Mouse (Mus musculus) kidney, embryonic 16.5 days (tissue): ENCODE data around the gene Olfr520. TPM values are rescaled to one million over a fixed set of nuclear protein-coding genes. Genes with fewer than 3 reads are reported as not detected.
"Not testable (repeated sequence)": the region's sequence is repeated elsewhere in the genome, so short reads cannot be mapped to it uniquely, and the experiment has no call there.

Source experiments
- ATAC-seq: fragments of 200-750 bp; cut with Nextera tagmentation; 2 replicates; pipeline ENCODE4 v1.8.0; 2017; ENCODE audit warnings: moderate TSS enrichment; ENCODE audit not compliant: low FRiP score, low TSS enrichment
- H3K27ac ChIP-seq: fragments of 300-500 bp; sonication (generic); 2 replicates; pipeline ENCODE4 v1.5.1; 2014; ENCODE audit warnings: low read length
- H3K27me3 ChIP-seq: fragments of 300-500 bp; sonication (generic); 2 replicates; pipeline ENCODE4 v1.6.1; 2014; ENCODE audit warnings: low read length, control low read depth, mixed read lengths; ENCODE audit not compliant: insufficient read depth
- H3K36me3 ChIP-seq: fragments of 300-500 bp; sonication (generic); 2 replicates; pipeline ENCODE4 v1.6.1; 2014; ENCODE audit warnings: low read length, control low read depth, mixed read lengths; ENCODE audit not compliant: insufficient read depth
- H3K4me1 ChIP-seq: fragments of 300-500 bp; sonication (generic); 2 replicates; pipeline ENCODE4 v1.6.1; 2014; ENCODE audit warnings: low read length, control low read depth, mixed read lengths; ENCODE audit not compliant: insufficient read depth
- H3K4me2 ChIP-seq: fragments of 300-500 bp; sonication (generic); replicated peaks from 2 replicates; pipeline ENCODE4 v1.6.1; 2014; ENCODE audit warnings: low read depth, low read length
- H3K4me3 ChIP-seq: fragments of 300-500 bp; sonication (generic); 2 replicates; pipeline ENCODE4 v1.5.1; 2014; ENCODE audit warnings: mild to moderate bottlenecking, low read length
- H3K9ac ChIP-seq: fragments of 300-500 bp; sonication (generic); replicated peaks from 2 replicates; pipeline ENCODE4 v1.6.1; 2014; ENCODE audit warnings: low read length
- H3K9me3 ChIP-seq: fragments of 300-500 bp; sonication (generic); 2 replicates; pipeline ENCODE4 v1.6.1; 2016; ENCODE audit warnings: low read length, control low read depth
- WGBS: fragments of 180-500 bp; shearing (Covaris S2); extraction: QIAGEN DNeasy Blood & Tissue Kit; methylation state at CpG from one replicate; pipeline ENCODE4 v1.1.7; 2014; 5-methylcytosine and 5-hydroxymethylcytosine counted together
- polyA plus RNA-seq: library from polyadenylated mRNA; unstranded; fragments of >200 nt; fragmentation: Nextera tagmentation; extraction: Ambion mirVana; gene quantifications from 2 replicates; pipeline ENCODE4 v1.2.1, GENCODE M21; 2015

Olfr520 gene
- polyA plus RNA-seq, result not detected in 2 replicates

GRCm38 (mm10) chr7:99729973-99730372 is at the start of gene Olfr520:
Gene Olfr520 (plus strand): TSS chr7:99730273.
- no peak within 1 kb of the TSS for H3K27ac ChIP-seq
- H3K36me3 ChIP-seq, result no peaks in the 10 kb centered on the region
- no peak within 1 kb of the TSS for H3K4me3 ChIP-seq
- H3K9me3 ChIP-seq, result peaks cover 2% of the 10 kb centered on the region
- ATAC-seq, result no peak
- 86% methylated on average over 2 of the region's 2 CpGs for WGBS
- no peak within 1 kb of the TSS for H3K4me2 ChIP-seq
- no peaks in the 10 kb centered on the region for H3K4me1 ChIP-seq
- no peaks in the 10 kb centered on the region for H3K27me3 ChIP-seq
- H3K9ac ChIP-seq, result no peak within 1 kb of the TSS

DNA sequence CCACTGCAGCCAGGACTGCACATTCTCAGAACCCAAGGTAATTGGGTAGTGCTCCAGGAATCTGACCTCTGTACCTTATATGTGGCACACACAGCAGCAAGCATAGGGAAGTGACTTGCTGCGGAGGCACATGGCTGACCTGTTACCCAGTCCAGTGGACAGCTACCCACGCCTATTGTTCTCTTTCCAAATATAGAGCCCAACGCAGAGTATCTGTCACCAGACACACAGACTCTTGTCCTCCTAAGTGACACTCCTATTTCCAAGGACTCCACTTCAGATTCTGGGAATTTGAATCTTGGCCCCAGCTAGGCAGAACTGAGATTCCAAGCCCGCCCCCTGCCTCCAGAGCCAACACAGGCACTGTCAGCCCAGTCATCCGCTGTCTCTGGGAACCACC is 49.3 kb upstream of the Olfr520 start:
- no peak overlapping the region for H3K4me3 ChIP-seq
- 69% methylated on average over 5 of the region's 5 CpGs for WGBS
- no peaks in the 10 kb centered on the region for H3K36me3 ChIP-seq
- H3K27me3 ChIP-seq, result no peaks in the 10 kb centered on the region
- H3K9me3 ChIP-seq, result no peaks in the 10 kb centered on the region
- H3K4me1 ChIP-seq, result no peaks in the 10 kb centered on the region
- ATAC-seq, result no peak
- H3K27ac ChIP-seq, result no peak overlapping the region
- H3K4me2 ChIP-seq, result no peak overlapping the region
- no peak overlapping the region for H3K9ac ChIP-seq

DNA sequence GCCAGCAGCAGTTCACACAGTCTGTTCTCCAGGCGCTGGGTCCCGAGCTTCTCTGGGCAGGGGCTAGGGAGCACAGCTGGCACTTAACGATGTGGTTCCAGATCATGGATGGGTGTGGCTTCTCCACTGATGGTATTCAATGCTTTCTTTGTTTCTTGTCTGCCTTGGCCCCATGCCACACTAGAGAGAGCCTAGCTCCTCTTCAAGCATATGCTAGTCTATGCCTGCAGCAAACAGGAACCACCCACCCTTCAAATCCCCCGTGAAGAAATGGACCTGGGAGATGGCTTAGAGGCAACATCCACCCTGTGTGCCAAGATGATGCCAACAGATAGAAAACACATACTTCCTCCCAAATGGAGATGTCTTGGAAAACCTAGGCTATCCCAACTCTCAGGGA is 46.0 kb upstream of the Olfr520 start:
- H3K4me1 ChIP-seq, result no peaks in the 10 kb centered on the region
- H3K4me3 ChIP-seq, result no peak overlapping the region
- H3K9me3 ChIP-seq, result no peaks in the 10 kb centered on the region
- ATAC-seq, result no peak
- H3K27me3 ChIP-seq, result no peaks in the 10 kb centered on the region
- WGBS, result 60% methylated on average over 4 of the region's 4 CpGs
- no peak overlapping the region for H3K4me2 ChIP-seq
- H3K27ac ChIP-seq, result no peak overlapping the region
- H3K36me3 ChIP-seq, result no peaks in the 10 kb centered on the region
- H3K9ac ChIP-seq, result no peak overlapping the region

GRCm38 (mm10) chr7:99690819-99691218 is 39.3 kb upstream of the Olfr520 start:
- Histone ChIP-seq H3K4me2 (no peak overlapping the region), H3K27ac (no peak overlapping the region), H3K4me1 (no peaks in the 10 kb centered on the region), H3K9ac (no peak overlapping the region), H3K4me3 (no peak overlapping the region), H3K27me3 (no peaks in the 10 kb centered on the region), H3K36me3 (no peaks in the 10 kb centered on the region), H3K9me3 (no peaks in the 10 kb centered on the region)
- 72% methylated on average over 7 of the region's 7 CpGs for WGBS
- no peak for ATAC-seq

DNA sequence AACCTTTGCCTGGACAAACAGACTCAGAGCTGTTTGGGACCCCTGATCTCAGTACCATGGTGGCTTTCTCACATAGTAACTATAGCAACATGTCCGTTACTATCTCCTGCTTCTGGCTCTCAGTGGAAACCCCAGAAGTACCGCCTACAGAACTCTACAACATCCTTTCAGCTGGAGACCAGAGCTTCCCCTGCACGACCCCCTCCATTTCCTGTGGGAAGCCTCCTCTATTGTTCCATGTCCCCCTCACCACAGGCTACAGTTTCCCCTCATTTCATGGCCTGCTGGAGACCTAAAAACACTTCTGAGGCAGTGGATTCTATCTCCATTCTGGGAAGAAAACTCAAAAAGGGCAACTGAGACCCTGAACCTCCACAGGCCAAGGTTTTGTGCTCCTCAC is 37.7 kb upstream of the Olfr520 start:
- no peak overlapping the region for H3K9ac ChIP-seq
- H3K9me3 ChIP-seq, result no peaks in the 10 kb centered on the region
- H3K4me1 ChIP-seq, result no peaks in the 10 kb centered on the region
- H3K27ac ChIP-seq, result no peak overlapping the region
- 42% methylated on average over 3 of the region's 3 CpGs for WGBS
- ATAC-seq, result no peak
- H3K36me3 ChIP-seq, result no peaks in the 10 kb centered on the region
- no peak overlapping the region for H3K4me2 ChIP-seq
- H3K4me3 ChIP-seq, result no peak overlapping the region
- no peaks in the 10 kb centered on the region for H3K27me3 ChIP-seq

DNA sequence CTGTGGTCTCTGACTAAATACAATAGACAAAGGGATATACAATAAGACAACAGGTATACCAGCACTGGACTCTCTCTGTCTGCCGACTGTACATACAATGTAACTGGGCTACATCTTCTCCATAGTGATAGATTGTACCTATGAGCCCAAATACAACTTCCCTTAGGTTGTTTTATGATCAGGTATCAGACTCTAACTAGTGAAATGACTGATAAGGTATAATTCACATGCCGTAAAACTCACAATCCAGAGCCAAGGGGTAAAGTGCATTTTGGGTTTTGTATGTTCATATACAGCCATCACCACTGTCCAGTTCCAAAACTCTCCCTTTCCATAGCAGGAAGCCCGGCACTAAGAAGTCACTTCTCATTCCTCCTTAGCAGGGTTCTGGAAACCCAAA is 36.7 kb upstream of the Olfr520 start:
- Histone ChIP-seq H3K9me3 (no peaks in the 10 kb centered on the region), H3K4me1 (no peaks in the 10 kb centered on the region), H3K27ac (no peak overlapping the region), H3K27me3 (no peaks in the 10 kb centered on the region), H3K4me2 (no peak overlapping the region), H3K4me3 (no peak overlapping the region), H3K36me3 (no peaks in the 10 kb centered on the region), H3K9ac (no peak overlapping the region)
- ATAC-seq, result no peak
- WGBS, result 96% methylated on average over 3 of the region's 3 CpGs

- H3K4me3 ChIP-seq, result no peak overlapping the region
- no peak overlapping the region for H3K4me2 ChIP-seq
- H3K27me3 ChIP-seq, result no peaks in the 10 kb centered on the region
- H3K9me3 ChIP-seq, result no peaks in the 10 kb centered on the region
- no peaks in the 10 kb centered on the region for H3K4me1 ChIP-seq
- H3K9ac ChIP-seq, result no peak overlapping the region
- H3K36me3 ChIP-seq, result no peaks in the 10 kb centered on the region
- ATAC-seq, result no peak
- 82% methylated on average over 3 of the region's 3 CpGs for WGBS
- H3K27ac ChIP-seq, result no peak overlapping the region
Observed at GRCm38 (mm10) chr7:99693976-99694375, 36.1 kb upstream of the Olfr520 start.

GRCm38 (mm10) chr7:99694424-99694823 is 35.6 kb upstream of the Olfr520 start:
- H3K9me3 ChIP-seq, H3K4me2 ChIP-seq, H3K27me3 ChIP-seq, H3K4me3 ChIP-seq, H3K27ac ChIP-seq, H3K36me3 ChIP-seq, H3K9ac ChIP-seq, ATAC-seq, H3K4me1 ChIP-seq: not testable (repeated sequence)
- 64% methylated on average over 5 of the region's 5 CpGs for WGBS

GRCm38 (mm10) chr7:99695471-99696057 is 34.5 kb upstream of the Olfr520 start:
- no peak for ATAC-seq
- Histone ChIP-seq H3K4me2 (no peak overlapping the region), H3K36me3 (no peaks in the 10 kb centered on the region), H3K4me1 (0 out of 2 replicates have a peak, but pooled peaks cover 7% of the 10 kb centered on the region), H3K4me3 (no peak overlapping the region), H3K9ac (no peak overlapping the region), H3K27me3 (no peaks in the 10 kb centered on the region), H3K9me3 (no peaks in the 10 kb centered on the region), H3K27ac (no peak overlapping the region)
- 93% methylated on average over 8 of the region's 8 CpGs for WGBS

DNA sequence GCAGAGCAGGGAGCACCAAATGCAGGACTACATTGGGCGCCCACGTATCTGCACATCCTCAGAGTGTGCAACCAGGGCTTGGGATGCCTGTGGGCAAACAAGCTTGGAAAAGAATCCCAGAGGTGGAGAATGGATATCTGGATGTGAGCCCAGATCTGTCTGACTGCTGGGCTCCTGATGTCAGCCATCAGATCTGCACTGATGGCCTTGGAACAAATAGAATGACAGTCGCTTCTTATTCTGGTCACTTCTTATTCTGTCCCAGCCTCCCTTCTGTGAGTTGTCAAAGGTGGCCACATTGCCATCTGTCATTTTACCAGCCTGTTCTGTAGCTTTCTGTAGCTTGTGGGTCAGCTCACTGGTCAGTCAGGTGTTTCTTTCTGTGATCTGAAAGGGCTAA is 31.5 kb upstream of the Olfr520 start:
- Histone ChIP-seq H3K4me3 (no peak overlapping the region), H3K4me1 (peaks cover 11% of the 10 kb centered on the region; the same call in 1 of the 2 replicates), H3K9ac (no peak overlapping the region), H3K9me3 (no peaks in the 10 kb centered on the region), H3K36me3 (no peaks in the 10 kb centered on the region), H3K27ac (no peak overlapping the region), H3K27me3 (no peaks in the 10 kb centered on the region), H3K4me2 (no peak overlapping the region)
- WGBS, result 91% methylated on average over 3 of the region's 3 CpGs
- ATAC-seq, result no peak
